Mouse (Mus musculus): ENCODE results near the gene Hist2h3b.
"Not testable (repeated sequence)": the region's sequence is repeated elsewhere in the genome, so short reads cannot be mapped to it uniquely, and the experiment has no call there.

Hist2h3b gene

GRCm38 (mm10) chr3:96262216-96262875 lies 6.1 kb upstream of the Hist2h3b start:
- DNase-seq (ENCODE audit: low spot score in 2 of 2) = peak; percentile 94 to 95

GRCm38 (mm10) chr3:96262979-96263550 lies 5.4 kb upstream of the Hist2h3b start, which contains the start of gene Hist2h4:
Gene Hist2h4 (minus strand): TSS chr3:96263311.
- DNase-seq (ENCODE audit: low spot score in 2 of 2) = peak; percentile 99

GRCm38 (mm10) chr3:96263558-96264403 lies 4.7 kb upstream of the Hist2h3b start:
- DNase-seq (ENCODE audit: low spot score in 2 of 2) = no peak

- no peak for DNase-seq (ENCODE audit: low spot score in 2 of 2)
Observed at GRCm38 (mm10) chr3:96264404-96264949, 4.0 kb upstream of the Hist2h3b start.

GRCm38 (mm10) chr3:96266132-96266710 lies 2.2 kb upstream of the Hist2h3b start:
- no peak for DNase-seq (ENCODE audit: low spot score in 2 of 2)

GRCm38 (mm10) chr3:96267541-96267940 lies 913 bp upstream of the Hist2h3b start:
- no peak for DNase-seq (ENCODE audit: low spot score in 2 of 2)

GRCm38 (mm10) chr3:96268776-96269378 lies 423 bp downstream of the Hist2h3b start:
- not testable (repeated sequence) for DNase-seq (ENCODE audit: low spot score in 2 of 2)

- peak; percentile 96 to 97 for DNase-seq (ENCODE audit: low spot score in 2 of 2)
Observed at GRCm38 (mm10) chr3:96269511-96270474, 1.3 kb downstream of the Hist2h3b start, which contains the start of gene Hist2h2bb. Gene Hist2h2bb (plus strand): TSS chr3:96269752.

GRCm38 (mm10) chr3:96273591-96274465 lies 5.4 kb downstream of the Hist2h3b start:
- no peak for DNase-seq (ENCODE audit: low spot score in 2 of 2)

- peak in 1 of 2 experiments; percentile 11 for DNase-seq (ENCODE audit: low spot score in 2 of 2)
Observed at GRCm38 (mm10) chr3:96277428-96277799, 9.0 kb downstream of the Hist2h3b start.

- DNase-seq (ENCODE audit: low spot score in 2 of 2) = peak; percentile 91 to 92
Observed at GRCm38 (mm10) chr3:96277800-96278624, 9.6 kb downstream of the Hist2h3b start.

GRCm38 (mm10) chr3:96280660-96281059 lies 12.2 kb downstream of the Hist2h3b start:
- no peak for DNase-seq (ENCODE audit: low spot score in 2 of 2)

- DNase-seq (ENCODE audit: low spot score in 2 of 2) = no peak
Observed at GRCm38 (mm10) chr3:96284457-96284856, 16.0 kb downstream of the Hist2h3b start.

GRCm38 (mm10) chr3:96287334-96287733 lies 18.9 kb downstream of the Hist2h3b start:
- DNase-seq (ENCODE audit: low spot score in 2 of 2) = not testable (repeated sequence)

GRCm38 (mm10) chr3:96289201-96289600 lies 20.7 kb downstream of the Hist2h3b start:
- no peak for DNase-seq (ENCODE audit: low spot score in 2 of 2)

GRCm38 (mm10) chr3:96290727-96291126 lies 22.3 kb downstream of the Hist2h3b start:
- DNase-seq (ENCODE audit: low spot score in 2 of 2) = not testable (repeated sequence)

GRCm38 (mm10) chr3:96292641-96293040 lies 24.2 kb downstream of the Hist2h3b start:
- DNase-seq (ENCODE audit: low spot score in 2 of 2) = no peak

- DNase-seq (ENCODE audit: low spot score in 2 of 2) = no peak
Observed at GRCm38 (mm10) chr3:96293368-96293767, 24.9 kb downstream of the Hist2h3b start.

Measured in heart, adult 9 months (tissue).